Mouse (Mus musculus) spleen, adult 2 months (tissue): ENCODE measurements around the gene Fam180a.

Source experiments
- CTCF ChIP-seq: fragments of 200-500 bp; IDR thresholded peaks from 2 replicates; pipeline ENCODE4 v1.5.1; 2011; ENCODE audit warnings: mild to moderate bottlenecking, inconsistent platforms; ENCODE audit not compliant: insufficient read depth, insufficient read length, insufficient replicate concordance; ENCODE audit errors: extremely low read depth
- POLR2A ChIP-seq: fragments of 200-500 bp; IDR thresholded peaks from 2 replicates; pipeline ENCODE4 v1.6.1; 2011; ENCODE audit warnings: low read depth, low read length, inconsistent platforms

DNA sequence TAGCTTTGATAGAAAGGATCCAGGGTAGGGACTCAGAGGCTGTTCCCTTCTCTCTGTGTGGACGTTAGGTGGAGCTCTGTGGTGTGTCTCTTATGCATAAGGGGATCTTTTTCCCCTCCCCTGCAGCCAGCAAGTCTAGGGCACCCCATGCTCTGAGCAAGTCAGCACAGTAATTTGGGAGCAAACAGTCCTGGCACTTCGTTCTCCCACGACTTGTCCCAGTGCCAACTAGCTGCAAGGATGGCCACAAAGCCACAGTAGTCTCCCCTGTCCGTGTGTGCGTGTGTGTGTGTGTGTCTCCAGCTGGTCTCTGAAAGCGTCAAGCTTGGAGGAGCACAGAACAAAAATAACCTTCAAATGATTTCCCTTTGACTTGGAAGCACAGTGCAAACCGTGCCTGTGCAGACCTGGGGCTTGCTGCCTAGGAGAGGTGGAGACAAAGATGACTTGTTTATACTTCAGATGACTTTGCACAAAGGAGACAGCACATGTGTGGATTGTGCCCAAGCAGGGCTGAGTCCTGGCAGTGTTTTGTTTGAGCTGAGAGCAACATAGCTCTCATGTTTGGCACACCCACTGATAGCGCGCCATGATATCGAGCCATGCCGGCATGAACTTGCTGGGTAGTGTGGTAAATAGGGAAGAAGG, 37.7 kb downstream of the Fam180a start:
- TF ChIP-seq CTCF (no peak), POLR2A (no peak)
